Mouse (Mus musculus) naive thymus-derived CD4-positive, alpha-beta T cell, adult 2 months (primary cell): ENCODE results near the gene 6030468B19Rik.

Experiments used
- DNase-seq: peaks from one replicate; pipeline ENCODE4 v3.0.0-alpha.2; 2011; ENCODE audit warnings: low read depth

6030468B19Rik gene

GRCm38 (mm10) chr11:117797511-117798159 lies at the start of gene 6030468B19Rik:
Gene 6030468B19Rik (plus strand): TSS chr11:117797660.
- no peak for DNase-seq

- DNase-seq: no peak
Observed at GRCm38 (mm10) chr11:117748628-117749027, 48.8 kb upstream of the 6030468B19Rik start.

GRCm38 (mm10) chr11:117749414-117749813 lies 48.0 kb upstream of the 6030468B19Rik start:
- DNase-seq: no peak

GRCm38 (mm10) chr11:117751544-117751943 lies 45.9 kb upstream of the 6030468B19Rik start:
- no peak for DNase-seq

- no peak for DNase-seq
Observed at GRCm38 (mm10) chr11:117755891-117756290, 41.6 kb upstream of the 6030468B19Rik start.

GRCm38 (mm10) chr11:117759267-117759666 lies 38.2 kb upstream of the 6030468B19Rik start:
- no peak for DNase-seq

GRCm38 (mm10) chr11:117760374-117761119 lies 36.9 kb upstream of the 6030468B19Rik start:
- DNase-seq: no peak

GRCm38 (mm10) chr11:117761801-117762200 lies 35.7 kb upstream of the 6030468B19Rik start:
- DNase-seq: no peak

- DNase-seq: no peak
Observed at GRCm38 (mm10) chr11:117762246-117762645, 35.2 kb upstream of the 6030468B19Rik start.

- no peak for DNase-seq
Observed at GRCm38 (mm10) chr11:117764319-117764718, 33.1 kb upstream of the 6030468B19Rik start.

- DNase-seq: no peak
Observed at GRCm38 (mm10) chr11:117765361-117765760, 32.1 kb upstream of the 6030468B19Rik start.

- DNase-seq: no peak
Observed at GRCm38 (mm10) chr11:117766275-117766674, 31.2 kb upstream of the 6030468B19Rik start.

- no peak for DNase-seq
Observed at GRCm38 (mm10) chr11:117768725-117769682, 28.5 kb upstream of the 6030468B19Rik start.

GRCm38 (mm10) chr11:117769683-117770047 lies 27.8 kb upstream of the 6030468B19Rik start:
- DNase-seq: no peak

- DNase-seq: no peak
Observed at GRCm38 (mm10) chr11:117770407-117770806, 27.1 kb upstream of the 6030468B19Rik start.

GRCm38 (mm10) chr11:117772352-117772751 lies 25.1 kb upstream of the 6030468B19Rik start:
- peak; percentile 43 for DNase-seq

- DNase-seq: no peak
Observed at GRCm38 (mm10) chr11:117774925-117775324, 22.5 kb upstream of the 6030468B19Rik start.

GRCm38 (mm10) chr11:117775540-117775939 lies 21.9 kb upstream of the 6030468B19Rik start:
- DNase-seq: no peak

GRCm38 (mm10) chr11:117776085-117776792 lies 21.2 kb upstream of the 6030468B19Rik start:
- no peak for DNase-seq

- peak; percentile 78 for DNase-seq
Observed at GRCm38 (mm10) chr11:117777111-117777510, 20.3 kb upstream of the 6030468B19Rik start.

GRCm38 (mm10) chr11:117778031-117778430 lies 19.4 kb upstream of the 6030468B19Rik start:
- no peak for DNase-seq
